Mouse (Mus musculus) C2C12 (cell line): ENCODE data around the gene Tapt1. TPM values are rescaled to one million over a fixed set of nuclear protein-coding genes. Genes with fewer than 3 reads are reported as not detected.

Experiments used
- H3K27me3 ChIP-seq: one replicate; pipeline ENCODE4 v1.6.1; 2011; ENCODE audit not compliant: control insufficient read depth, insufficient read depth, insufficient read length
- H3K36me3 ChIP-seq: one replicate; pipeline ENCODE4 v1.6.1; 2011; ENCODE audit not compliant: control insufficient read depth, insufficient read depth
- H3K4me3 ChIP-seq: one replicate; pipeline ENCODE4 v1.5.1; 2011; ENCODE audit warnings: mild to moderate bottlenecking, control low read depth; ENCODE audit not compliant: poor library complexity, insufficient read depth, severe bottlenecking
- H3K79me2 ChIP-seq: one replicate; pipeline ENCODE4 v1.6.1; 2011; ENCODE audit not compliant: control insufficient read depth, insufficient read depth
- H3K79me3 ChIP-seq: one replicate; pipeline ENCODE4 v1.6.1; 2011; ENCODE audit warnings: low read depth, control low read depth
- H3ac ChIP-seq: one replicate; pipeline ENCODE3; 2011; ENCODE audit warnings: low read depth; ENCODE audit not compliant: control insufficient read depth, insufficient read length
- CEBPB ChIP-seq: IDR thresholded peaks from one replicate; pipeline ENCODE4 v1.6.1; 2011; ENCODE audit warnings: low read depth, mild to moderate bottlenecking, control low read depth, moderate library complexity
- CTCF ChIP-seq: IDR thresholded peaks from one replicate; pipeline ENCODE4 v1.5.1; 2011; ENCODE audit not compliant: control insufficient read depth, insufficient read depth, insufficient read length
- FOSL1 ChIP-seq: IDR thresholded peaks from one replicate; pipeline ENCODE4 v1.8.0; 2011; ENCODE audit warnings: mild to moderate bottlenecking, low read length; ENCODE audit not compliant: poor library complexity, insufficient read depth, severe bottlenecking
- MAX ChIP-seq: IDR thresholded peaks from one replicate; pipeline ENCODE4 v1.6.1; 2011; ENCODE audit warnings: mild to moderate bottlenecking, control low read depth
- MYOD1 ChIP-seq: IDR thresholded peaks from one replicate; pipeline ENCODE4 v1.6.1; 2011; ENCODE audit warnings: low read depth; ENCODE audit not compliant: control insufficient read depth, insufficient read length
- MYOG ChIP-seq: IDR thresholded peaks from one replicate; pipeline ENCODE4 v1.6.1; 2011; ENCODE audit not compliant: control insufficient read depth, insufficient read length; ENCODE audit errors: extremely low read depth
- USF1 ChIP-seq: IDR thresholded peaks from one replicate; pipeline ENCODE4 v1.6.1; 2011; ENCODE audit warnings: low read depth, mild to moderate bottlenecking, control low read depth, moderate library complexity
- polyA plus RNA-seq: library from polyadenylated mRNA; unstranded; fragments of >200 nt; fragmentation: generic; extraction: Trizol; gene quantifications from one replicate; pipeline ENCODE4 v1.2.1, GENCODE M21; 2012; ENCODE audit warnings: missing spikeins

The Tapt1 gene
- polyA plus RNA-seq, 1 experiment: 13.0 TPM

DNA sequence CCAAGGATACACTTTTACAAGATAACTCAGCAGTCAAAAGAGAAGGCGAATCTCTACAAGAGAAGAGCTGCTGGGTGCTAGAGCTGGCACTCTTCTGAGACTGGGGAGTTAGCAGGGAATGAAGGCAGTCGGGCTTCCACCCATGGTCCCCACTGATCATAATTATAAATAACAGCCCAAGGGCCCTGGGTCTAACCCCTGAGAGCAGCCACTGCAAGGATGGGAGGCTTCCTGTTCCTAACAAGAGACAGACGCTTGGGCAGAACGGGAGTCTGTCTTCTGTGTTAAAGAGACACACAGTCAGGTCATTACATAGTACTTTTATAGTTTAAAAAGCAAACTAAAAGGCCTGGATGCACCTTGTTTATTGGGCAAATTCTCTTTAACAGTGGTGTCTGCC, 6.6 kb downstream of the Tapt1 start:
- Histone ChIP-seq H3K79me3 (peaks cover 40% of the 10 kb centered on the region), H3ac (no peak overlapping the region), H3K79me2 (peaks cover 61% of the 10 kb centered on the region), H3K4me3 (no peak overlapping the region), H3K27me3 (no peaks in the 10 kb centered on the region), H3K36me3 (peaks cover 8% of the 10 kb centered on the region)
- TF ChIP-seq MYOG (no peak), USF1 (no peak), MAX (no peak)

DNA sequence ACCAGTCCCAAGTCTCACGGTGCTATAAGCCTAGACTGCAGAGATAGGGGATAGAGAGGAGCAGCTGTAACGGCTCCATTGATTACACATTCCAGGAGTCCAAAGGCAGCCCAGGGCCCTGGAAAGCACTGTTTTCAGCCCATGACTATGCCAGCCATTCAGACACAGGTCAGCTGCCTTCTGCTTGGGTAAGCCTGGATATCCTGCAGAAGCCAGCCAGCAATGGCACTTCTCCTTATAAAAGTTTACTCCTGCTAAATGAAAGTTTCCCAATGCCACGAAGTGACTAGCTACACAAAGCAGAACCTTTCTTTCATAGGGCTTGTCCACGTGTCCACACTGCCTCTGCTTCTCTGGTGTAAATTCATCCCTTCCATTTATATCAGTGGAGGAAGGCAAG, 7.9 kb downstream of the Tapt1 start:
- peaks cover 30% of the 10 kb centered on the region for H3K79me3 ChIP-seq
- no peak overlapping the region for H3K4me3 ChIP-seq
- H3K79me2 ChIP-seq: peaks cover 47% of the 10 kb centered on the region
- no peak for TF ChIP-seq CEBPB
- peaks cover 8% of the 10 kb centered on the region for H3K36me3 ChIP-seq
- no peak overlapping the region for H3ac ChIP-seq
- no peaks in the 10 kb centered on the region for H3K27me3 ChIP-seq

DNA sequence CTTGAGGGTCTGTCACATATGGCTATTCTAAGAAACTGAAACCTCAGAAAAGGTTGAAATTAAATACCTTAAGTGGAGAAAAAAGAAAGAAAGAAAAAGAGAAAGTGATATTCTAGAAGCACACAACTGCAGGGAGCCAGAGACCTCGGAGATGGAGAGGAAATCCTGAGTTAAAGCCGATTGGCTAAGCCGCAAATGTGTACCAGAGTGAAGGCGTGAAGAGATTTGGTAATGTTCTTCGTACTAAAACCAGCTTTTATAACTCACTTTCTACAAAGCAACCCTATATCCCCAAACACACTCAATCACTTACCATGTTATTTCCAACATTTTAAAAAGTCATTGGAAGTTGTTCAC, 8.8 kb downstream of the Tapt1 start:
- TF ChIP-seq CEBPB: no peak
- TF ChIP-seq MAX: no peak
- TF ChIP-seq CTCF: no peak
- TF ChIP-seq MYOD1: no peak
- TF ChIP-seq USF1: no peak
- TF ChIP-seq MYOG: no peak
- TF ChIP-seq FOSL1: no peak
- peaks cover 40% of the 10 kb centered on the region for H3K79me2 ChIP-seq

DNA sequence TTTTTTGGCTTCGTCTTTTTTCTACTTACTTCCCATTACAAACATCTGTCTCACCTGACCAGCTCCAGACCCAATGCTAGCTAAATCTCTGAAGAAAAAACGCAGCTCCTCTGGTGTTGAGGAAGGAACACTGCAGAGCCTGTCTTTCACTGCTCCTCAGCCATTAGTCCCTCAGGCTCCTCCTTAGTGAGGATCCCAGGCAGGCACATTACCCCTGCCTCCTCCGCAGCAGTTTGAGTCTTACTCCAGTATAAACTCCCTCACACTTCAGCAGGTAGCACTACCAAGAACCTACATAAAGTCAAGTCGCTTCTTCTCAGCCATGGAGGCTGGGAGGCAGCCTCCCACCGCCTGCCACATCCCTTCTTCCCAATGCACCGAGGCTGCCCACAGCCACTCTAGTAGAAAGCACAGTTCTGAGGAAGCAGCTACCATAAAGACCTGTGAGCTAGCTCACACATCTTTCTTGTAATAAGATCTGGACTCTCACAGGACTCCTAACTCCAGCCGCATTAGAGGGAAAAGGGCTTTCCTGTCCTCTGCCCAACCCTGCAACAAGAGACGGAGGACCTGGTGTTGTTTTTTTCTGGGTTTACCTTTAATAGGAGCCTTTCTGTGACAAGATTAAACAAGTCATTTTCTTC, 9.3 kb downstream of the Tapt1 start:
- peaks cover 24% of the 10 kb centered on the region for H3K79me3 ChIP-seq
- H3K36me3 ChIP-seq: peaks cover 8% of the 10 kb centered on the region
- H3K27me3 ChIP-seq: no peaks in the 10 kb centered on the region
- peaks cover 37% of the 10 kb centered on the region for H3K79me2 ChIP-seq
- TF ChIP-seq MYOD1 (no peak), MAX (no peak), MYOG (no peak), CTCF (no peak), FOSL1 (no peak), CEBPB (no peak), USF1 (no peak)
- no peak overlapping the region for H3K4me3 ChIP-seq
- H3ac ChIP-seq: no peak overlapping the region

More for the DNA sequence above, 8.8 kb downstream of the Tapt1 start:
- Histone ChIP-seq H3K27me3 (no peaks in the 10 kb centered on the region), H3ac (no peak overlapping the region), H3K4me3 (no peak overlapping the region), H3K36me3 (peaks cover 8% of the 10 kb centered on the region), H3K79me3 (peaks cover 27% of the 10 kb centered on the region)

DNA sequence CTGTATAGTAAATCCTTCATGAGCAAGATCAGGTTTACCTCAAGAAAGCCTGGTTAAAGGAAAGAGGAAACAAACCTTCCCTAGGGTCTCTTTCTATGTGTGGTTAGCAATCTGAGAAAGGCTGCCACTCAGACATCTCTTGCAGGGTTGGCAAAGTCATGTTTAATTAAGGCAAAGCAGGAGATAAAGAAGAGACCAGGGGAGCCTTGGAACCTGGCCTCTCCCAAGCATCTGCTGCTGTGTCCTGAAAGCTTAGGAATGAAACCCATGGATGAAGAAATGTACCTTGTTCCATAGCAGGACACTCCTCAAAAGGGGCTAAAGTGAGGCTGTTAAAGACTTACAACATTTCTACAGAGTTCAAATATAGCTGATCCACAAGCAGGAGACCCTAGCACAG, 11.3 kb downstream of the Tapt1 start:
- no peak overlapping the region for H3K4me3 ChIP-seq
- no peaks in the 10 kb centered on the region for H3K27me3 ChIP-seq
- peaks cover 12% of the 10 kb centered on the region for H3K79me3 ChIP-seq
- H3K36me3 ChIP-seq: peaks cover 8% of the 10 kb centered on the region
- H3ac ChIP-seq: no peak overlapping the region
- TF ChIP-seq MYOG (no peak), MAX (no peak), CTCF (no peak), FOSL1 (no peak), USF1 (no peak), CEBPB (no peak), MYOD1 (no peak)
- H3K79me2 ChIP-seq: peaks cover 16% of the 10 kb centered on the region

DNA sequence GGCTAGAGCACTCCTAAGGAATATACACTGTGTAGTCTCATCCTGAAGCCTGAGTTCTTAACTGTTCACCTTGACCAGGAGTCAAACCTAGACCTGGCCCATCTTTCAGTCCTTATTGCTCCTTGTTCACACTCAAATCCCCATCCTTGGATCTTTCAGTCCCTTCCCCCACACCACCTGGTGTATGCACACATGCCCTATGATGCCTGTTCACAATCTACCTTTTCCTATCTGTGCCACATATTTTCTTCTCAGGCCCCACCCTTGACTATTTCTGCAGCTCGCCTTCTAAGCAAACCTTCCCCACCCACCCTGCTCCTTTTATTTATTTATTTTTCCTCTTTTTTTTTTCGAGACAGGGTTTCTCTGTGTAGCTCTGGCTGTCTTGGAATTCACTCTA, 12.4 kb downstream of the Tapt1 start:
- TF ChIP-seq MAX (no peak), MYOD1 (no peak), MYOG (no peak), USF1 (no peak), CEBPB (no peak), FOSL1 (no peak), CTCF (no peak)
- H3K79me2 ChIP-seq: peaks cover 5% of the 10 kb centered on the region

More for the DNA sequence above, 12.4 kb downstream of the Tapt1 start:
- Histone ChIP-seq H3K36me3 (peaks cover 8% of the 10 kb centered on the region), H3ac (no peak overlapping the region), H3K27me3 (no peaks in the 10 kb centered on the region), H3K4me3 (no peak overlapping the region), H3K79me3 (peaks cover 2% of the 10 kb centered on the region)
